In the genomic region with DNA sequence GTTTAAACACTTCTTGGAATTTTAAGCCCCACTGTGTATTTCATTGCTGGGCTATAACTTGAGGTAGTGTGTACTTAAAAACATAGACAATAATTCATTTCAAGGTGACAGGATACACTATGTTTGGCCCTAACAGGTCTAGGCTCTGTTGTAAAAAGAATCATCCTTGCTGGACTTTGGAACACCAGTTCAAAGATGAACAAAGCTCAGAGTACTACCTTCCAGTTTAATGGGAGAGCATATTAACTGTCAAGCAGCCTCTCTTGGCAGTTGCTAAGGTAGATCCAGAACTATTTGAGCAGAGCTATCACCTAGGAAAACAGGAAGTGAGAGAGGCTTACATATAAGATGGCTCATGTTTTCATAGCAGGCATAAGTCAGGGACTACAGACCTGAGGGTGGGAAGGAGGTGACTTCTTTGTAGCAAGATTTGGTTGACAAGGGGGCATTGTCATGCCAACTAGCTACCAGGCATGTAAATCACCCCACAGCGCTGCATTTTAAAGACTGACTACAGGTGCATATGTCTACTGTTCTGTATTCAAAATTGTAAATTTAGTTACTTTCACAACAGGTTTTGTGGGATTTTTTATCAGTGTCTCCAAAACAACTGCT, we compare ENCODE assay signal across 11 mouse cellular contexts.
"Had no signal": no experiment of that assay in that cellular context is flagged by ENCODE, and none has a peak within 500 bp of the region (broad histone marks: within the 10 kb centered on the region; RNA-seq: fewer than 3 reads in every experiment).

No protein-coding gene starts in this region.

- DNase-seq: liver; lung, adult 2 months; lung, postnatal 36 days; right cerebral cortex, postnatal 14 days; thymus, adult 2 months; thymus, postnatal 4 days had no signal

- H3K4me3 ChIP-seq: limb, embryonic 12.5 days; midbrain, embryonic 13.5 days; stomach, embryonic 15.5 days had no signal

- H3K4me1 ChIP-seq: limb, embryonic 12.5 days; midbrain, embryonic 13.5 days; stomach, embryonic 15.5 days had no signal

- ATAC-seq: lung, postnatal 0 days; midbrain, embryonic 13.5 days had no signal

- H3K9ac ChIP-seq: limb, embryonic 12.5 days; liver, embryonic 14.5 days; midbrain, embryonic 13.5 days; stomach, embryonic 15.5 days had no signal

- H3K9me3 ChIP-seq: stomach, embryonic 15.5 days had no signal

- H3K27ac ChIP-seq: limb, embryonic 12.5 days; liver, embryonic 14.5 days; midbrain, embryonic 13.5 days; stomach, embryonic 15.5 days had no signal

- H3K4me2 ChIP-seq: limb, embryonic 12.5 days; midbrain, embryonic 13.5 days; stomach, embryonic 15.5 days had no signal

- H3K27me3 ChIP-seq: limb, embryonic 12.5 days; midbrain, embryonic 13.5 days; stomach, embryonic 15.5 days had no signal

- H3K36me3 ChIP-seq: limb, embryonic 12.5 days; stomach, embryonic 15.5 days had no signal
